Mouse (Mus musculus) megakaryocyte, embryonic 14.5 days (primary cell): ENCODE data around the gene B3gnt7.

Experiments used
- FLI1 ChIP-seq: IDR thresholded peaks from 2 replicates; pipeline ENCODE4 v1.6.1; 2012; ENCODE audit warnings: low read length, inconsistent platforms, mixed read lengths
- GATA1 ChIP-seq: IDR thresholded peaks from 3 replicates; pipeline ENCODE4 v1.6.1; 2012; ENCODE audit warnings: mixed read lengths, low read length, inconsistent platforms, borderline replicate concordance

GRCm38 (mm10) chr1:86348801-86349200, 46.2 kb downstream of the B3gnt7 start:
- TF ChIP-seq GATA1 (no peak), FLI1 (no peak)
